Mouse (Mus musculus) stomach, postnatal 0 days (tissue): ENCODE measurements around the gene Vrk1.

Source experiments
- CTCF ChIP-seq: IDR thresholded peaks from 2 replicates; pipeline ENCODE4 v1.5.1; 2016; ENCODE audit warnings: antibody characterized with exemption, low read depth, mild to moderate bottlenecking, moderate library complexity
- EP300 ChIP-seq: optimal IDR thresholded peaks from 2 replicates; pipeline ENCODE3; 2016; ENCODE audit warnings: antibody characterized with exemption

GRCm38 (mm10) chr12:105992756-105993155 is 17.3 kb upstream of the Vrk1 start:
- no peak for TF ChIP-seq EP300
- TF ChIP-seq CTCF = no peak
